Mouse (Mus musculus) G1E (cell line): ENCODE results near the gene Nrip2.

Source experiments
- CTCF ChIP-seq: IDR thresholded peaks from 2 replicates; pipeline ENCODE4 v1.5.1; 2012; ENCODE audit warnings: low read depth, low read length, inconsistent platforms, mixed read lengths
- GATA1 ChIP-seq: IDR thresholded peaks from 2 replicates; pipeline ENCODE4 v1.6.1; 2012; ENCODE audit warnings: borderline replicate concordance, low read length, inconsistent platforms, mixed read lengths
- POLR2AphosphoS5 ChIP-seq: IDR thresholded peaks from 2 replicates; pipeline ENCODE4 v1.6.1; 2012; ENCODE audit warnings: low read depth, low read length, inconsistent platforms; ENCODE audit not compliant: insufficient replicate concordance
- TAL1 ChIP-seq: conservative IDR thresholded peaks from 2 replicates; pipeline ENCODE4 v1.6.1; 2012; ENCODE audit warnings: low read depth, low read length, inconsistent platforms, mixed read lengths

GRCm38 (mm10) chr6:128355726-128356416 lies 43.2 kb upstream of the Nrip2 start, which contains the start of gene Tulp3:
- TF ChIP-seq CTCF (no peak), GATA1 (no peak), POLR2AphosphoS5 (no peak), TAL1 (no peak)
